Mouse (Mus musculus) ES-Bruce4 (cell line): Measurements from ENCODE around the gene Cwc22. TPM values are rescaled to one million over a fixed set of nuclear protein-coding genes. Genes with fewer than 3 reads are reported as not detected.

ENCODE experiments used
- H3K27ac ChIP-seq: 2 replicates; pipeline ENCODE4 v1.5.1; 2012; ENCODE audit warnings: low read length, inconsistent platforms; ENCODE audit not compliant: insufficient read depth
- H3K27me3 ChIP-seq: 2 replicates; pipeline ENCODE4 v1.6.1; 2012; ENCODE audit warnings: mild to moderate bottlenecking, low read length, inconsistent platforms; ENCODE audit not compliant: control insufficient read depth, poor library complexity, insufficient read depth, severe bottlenecking
- H3K36me3 ChIP-seq: 2 replicates; pipeline ENCODE4 v1.6.1; 2012; ENCODE audit warnings: inconsistent platforms, mild to moderate bottlenecking, low read length, moderate library complexity; ENCODE audit not compliant: control insufficient read depth, poor library complexity, insufficient read depth, severe bottlenecking
- H3K4me1 ChIP-seq: one replicate; pipeline ENCODE4 v1.8.1; 2011; ENCODE audit warnings: low read length; ENCODE audit not compliant: control insufficient read depth, insufficient read depth
- H3K4me3 ChIP-seq: 2 replicates; pipeline ENCODE4 v1.5.1; 2011; ENCODE audit warnings: low read depth, mild to moderate bottlenecking, low read length
- H3K9ac ChIP-seq: 2 replicates; pipeline ENCODE4 v1.6.1; 2012; ENCODE audit warnings: low read depth, mild to moderate bottlenecking, inconsistent platforms; ENCODE audit not compliant: poor library complexity, severe bottlenecking
- H3K9me3 ChIP-seq: replicated peaks from 2 replicates; pipeline ENCODE4 v1.6.1; 2012; ENCODE audit warnings: mild to moderate bottlenecking, low read length, inconsistent platforms; ENCODE audit not compliant: control insufficient read depth, poor library complexity, insufficient read depth, severe bottlenecking
- CTCF ChIP-seq: IDR thresholded peaks from one replicate; pipeline ENCODE4 v1.8.1; 2011; ENCODE audit warnings: low read depth, low read length
- EP300 ChIP-seq: IDR thresholded peaks from 2 replicates; pipeline ENCODE4 v1.6.1; 2011; ENCODE audit warnings: low read depth, low read length; ENCODE audit not compliant: insufficient read depth
- POLR2A ChIP-seq: IDR thresholded peaks from one replicate; pipeline ENCODE4 v1.8.1; 2011; ENCODE audit warnings: low read length; ENCODE audit not compliant: insufficient read depth
- polyA plus RNA-seq: library from polyadenylated mRNA; stranded (reverse); fragments of >200 nt; gene quantifications from 2 replicates; pipeline ENCODE4 v1.2.4, GENCODE M21; 2011; ENCODE audit warnings: low read depth; ENCODE audit not compliant: missing spikeins, insufficient read depth, insufficient read length

The Cwc22 gene
- polyA plus RNA-seq, 1 experiment: 78.6 TPM

DNA sequence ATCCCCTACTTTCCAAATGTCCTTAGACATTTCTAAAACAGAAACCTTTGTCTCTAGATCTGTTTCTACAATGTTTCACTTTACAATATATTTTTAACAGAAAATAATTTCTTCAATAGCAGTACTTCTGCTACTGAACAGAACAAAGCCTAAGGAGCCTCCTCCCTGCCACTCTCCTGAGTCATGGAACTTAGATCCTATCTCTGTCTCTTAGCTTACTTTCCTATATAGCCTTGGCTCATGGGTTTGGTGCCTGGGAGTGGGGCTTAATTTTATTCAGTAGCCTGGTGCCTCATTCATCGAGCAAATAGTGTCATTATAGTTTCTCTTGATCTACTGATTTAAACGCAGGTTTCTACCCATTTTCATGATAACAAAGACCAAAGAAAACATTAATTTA is 4.2 kb downstream of the Cwc22 start:
- Histone ChIP-seq H3K36me3 (peaks cover 3% of the 10 kb centered on the region), H3K9ac (no peak overlapping the region), H3K27me3 (no peaks in the 10 kb centered on the region), H3K4me3 (no peak overlapping the region), H3K27ac (no peak overlapping the region), H3K9me3 (no peaks in the 10 kb centered on the region), H3K4me1 (no peaks in the 10 kb centered on the region)
- TF ChIP-seq CTCF: no peak
- TF ChIP-seq EP300: no peak
- TF ChIP-seq POLR2A: no peak

- H3K4me1 ChIP-seq: no peaks in the 10 kb centered on the region
- no peak overlapping the region for H3K9ac ChIP-seq
- no peak overlapping the region for H3K27ac ChIP-seq
- no peaks in the 10 kb centered on the region for H3K9me3 ChIP-seq
- H3K36me3 ChIP-seq: peaks cover 19% of the 10 kb centered on the region
- no peak overlapping the region for H3K4me3 ChIP-seq
- no peak for TF ChIP-seq EP300
- no peak for TF ChIP-seq POLR2A
- no peak for TF ChIP-seq CTCF
- no peaks in the 10 kb centered on the region for H3K27me3 ChIP-seq
Observed at GRCm38 (mm10) chr2:77938317-77938716, 7.9 kb downstream of the Cwc22 start.

- no peak overlapping the region for H3K4me3 ChIP-seq
- no peaks in the 10 kb centered on the region for H3K27me3 ChIP-seq
- H3K9ac ChIP-seq: no peak overlapping the region
- no peaks in the 10 kb centered on the region for H3K9me3 ChIP-seq
- H3K4me1 ChIP-seq: no peaks in the 10 kb centered on the region
- TF ChIP-seq EP300: no peak
- no peak overlapping the region for H3K27ac ChIP-seq
- H3K36me3 ChIP-seq: peaks cover 23% of the 10 kb centered on the region
Observed at GRCm38 (mm10) chr2:77937818-77938217, 8.4 kb downstream of the Cwc22 start.

DNA sequence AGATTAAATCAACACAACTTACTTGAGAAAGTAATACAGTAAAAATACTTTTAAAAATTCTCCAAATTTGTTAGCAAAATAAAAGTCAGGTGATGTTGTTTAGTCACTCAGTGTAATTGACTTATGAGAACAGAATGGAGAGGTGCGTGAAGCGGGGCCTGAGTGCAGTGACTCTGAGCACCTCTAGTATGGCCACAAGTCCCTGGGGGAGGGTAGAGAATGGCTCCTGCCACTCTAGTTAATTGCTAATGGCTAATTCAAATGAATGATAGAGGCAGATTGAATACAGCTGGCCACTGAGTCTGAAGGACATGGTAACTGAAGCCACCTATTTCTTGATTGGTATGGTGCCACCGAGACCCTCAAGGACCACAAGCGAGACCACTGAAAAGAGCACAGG is 12.0 kb downstream of the Cwc22 start:
- Histone ChIP-seq H3K27ac (no peak overlapping the region), H3K9ac (no peak overlapping the region), H3K36me3 (peaks cover 38% of the 10 kb centered on the region), H3K9me3 (no peaks in the 10 kb centered on the region), H3K4me1 (no peaks in the 10 kb centered on the region), H3K27me3 (no peaks in the 10 kb centered on the region), H3K4me3 (no peak overlapping the region)
- TF ChIP-seq CTCF: no peak

GRCm38 (mm10) chr2:77933630-77934029 is 12.5 kb downstream of the Cwc22 start:
- Histone ChIP-seq H3K9me3 (no peaks in the 10 kb centered on the region), H3K9ac (no peak overlapping the region), H3K36me3 (peaks cover 39% of the 10 kb centered on the region), H3K27me3 (no peaks in the 10 kb centered on the region), H3K4me3 (no peak overlapping the region), H3K4me1 (no peaks in the 10 kb centered on the region), H3K27ac (no peak overlapping the region)
- TF ChIP-seq POLR2A (no peak), EP300 (no peak), CTCF (no peak)

- no peak for TF ChIP-seq EP300
- TF ChIP-seq POLR2A: no peak
- no peak for TF ChIP-seq CTCF
- Histone ChIP-seq H3K36me3 (peaks cover 48% of the 10 kb centered on the region), H3K4me1 (no peaks in the 10 kb centered on the region)
Observed at GRCm38 (mm10) chr2:77931958-77932357, 14.2 kb downstream of the Cwc22 start.

DNA sequence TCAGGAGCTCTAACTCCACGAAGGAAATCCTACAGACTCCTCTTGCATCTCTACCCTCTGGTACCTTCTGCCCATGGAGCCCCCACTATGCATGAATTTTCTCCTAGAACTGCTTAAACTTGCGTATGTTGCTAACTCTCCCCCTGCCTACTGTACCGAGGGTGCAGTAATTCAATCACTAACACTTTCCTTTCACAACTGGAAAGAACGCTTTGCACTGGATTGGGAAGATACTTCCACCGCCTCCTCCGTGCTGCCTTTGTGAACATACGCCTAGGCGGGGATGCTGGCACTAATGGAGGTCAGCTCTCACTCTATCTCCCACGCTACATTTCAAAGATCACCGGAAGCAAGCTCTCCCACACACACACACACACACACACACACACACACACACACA is 17.8 kb downstream of the Cwc22 start:
- no peak for TF ChIP-seq CTCF
- no peak for TF ChIP-seq EP300
- H3K9me3 ChIP-seq: no peaks in the 10 kb centered on the region
- H3K27me3 ChIP-seq: no peaks in the 10 kb centered on the region
- H3K9ac ChIP-seq: no peak overlapping the region
- no peak overlapping the region for H3K27ac ChIP-seq
- peaks cover 39% of the 10 kb centered on the region for H3K36me3 ChIP-seq
- peaks cover 5% of the 10 kb centered on the region for H3K4me1 ChIP-seq
- no peak overlapping the region for H3K4me3 ChIP-seq

More at GRCm38 (mm10) chr2:77931958-77932357, 14.2 kb downstream of the Cwc22 start:
- H3K4me3 ChIP-seq: no peak overlapping the region
- no peak overlapping the region for H3K27ac ChIP-seq
- H3K9me3 ChIP-seq: no peaks in the 10 kb centered on the region
- H3K27me3 ChIP-seq: no peaks in the 10 kb centered on the region
- H3K9ac ChIP-seq: no peak overlapping the region
